Mouse (Mus musculus): ENCODE data around the gene Lgsn.

The Lgsn gene

DNA sequence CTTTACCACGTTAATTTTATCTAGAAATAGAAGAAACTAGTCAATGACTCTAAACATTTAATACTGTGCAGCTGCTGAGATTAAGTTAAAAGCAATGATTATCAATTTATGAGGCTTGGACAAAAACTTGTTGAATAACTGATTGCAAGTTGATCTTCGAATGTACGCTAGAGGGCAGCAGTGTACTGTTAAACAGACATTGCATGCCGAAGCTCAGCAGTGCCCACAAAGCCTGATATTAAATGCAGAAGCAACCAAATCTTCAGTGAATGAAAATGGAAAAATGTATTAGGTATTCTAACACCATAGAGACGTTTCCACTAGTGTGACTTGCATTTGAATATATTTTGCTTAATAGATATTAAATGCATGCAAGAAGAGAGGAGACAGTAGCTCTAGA lies 33.9 kb downstream of the Lgsn start:
- in situ Hi-C loops (cut with MboI; ENCODE audit: low sequenced_read_pairs): no loop called here

DNA sequence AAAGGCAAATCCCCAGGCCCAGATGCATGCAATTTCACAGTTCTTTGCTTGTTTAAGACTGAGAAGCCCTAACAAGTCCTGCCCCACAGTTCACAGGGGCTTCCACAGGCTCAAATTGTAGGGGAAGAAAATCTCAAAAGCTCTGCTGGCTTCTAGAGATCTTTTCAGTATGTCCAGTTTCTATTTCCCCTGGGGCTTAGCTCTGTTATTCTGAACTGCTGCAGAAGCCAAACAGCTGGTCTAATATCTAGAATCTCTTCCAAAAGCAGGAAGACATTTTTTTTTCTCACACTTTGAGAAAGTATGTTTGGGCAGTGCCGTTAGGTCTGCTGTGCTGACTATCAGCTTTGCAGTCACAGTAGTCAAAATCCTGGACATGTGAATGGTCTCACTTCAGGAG lies 38.6 kb downstream of the Lgsn start:
- in situ Hi-C loops (cut with MboI; ENCODE audit: low sequenced_read_pairs): no loop called here

DNA sequence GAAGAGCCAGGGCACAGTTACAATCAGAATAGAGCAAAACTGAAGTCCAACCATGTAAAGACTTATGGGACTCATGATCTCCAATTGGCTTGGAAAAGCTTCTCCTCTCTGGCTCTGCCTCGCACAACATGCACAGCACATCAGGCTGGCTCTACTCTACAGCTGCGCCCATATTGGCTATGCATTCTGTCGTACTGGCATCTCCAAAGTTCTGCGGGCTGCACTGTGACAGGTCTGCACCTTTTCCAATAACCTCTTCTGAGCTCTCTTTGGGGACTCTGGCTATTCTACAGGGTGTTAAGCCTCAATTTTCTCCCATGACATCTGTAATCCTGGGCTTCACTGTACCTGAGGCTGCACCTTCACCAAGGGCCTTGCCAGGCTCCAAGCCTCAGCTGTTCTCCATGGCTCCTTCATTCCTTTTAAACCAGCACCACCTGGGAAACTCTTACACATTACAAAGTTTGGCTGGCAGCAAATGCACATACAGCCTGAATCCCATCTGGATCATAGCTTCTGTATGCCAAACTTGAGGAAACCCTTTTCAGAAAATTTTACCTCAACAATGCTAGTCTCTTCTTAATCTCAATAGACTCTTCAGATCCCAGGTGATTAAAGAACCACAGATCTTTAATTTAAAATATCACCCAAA lies 44.5 kb downstream of the Lgsn start:
- in situ Hi-C loops (cut with MboI; ENCODE audit: low sequenced_read_pairs): no loop called here

DNA sequence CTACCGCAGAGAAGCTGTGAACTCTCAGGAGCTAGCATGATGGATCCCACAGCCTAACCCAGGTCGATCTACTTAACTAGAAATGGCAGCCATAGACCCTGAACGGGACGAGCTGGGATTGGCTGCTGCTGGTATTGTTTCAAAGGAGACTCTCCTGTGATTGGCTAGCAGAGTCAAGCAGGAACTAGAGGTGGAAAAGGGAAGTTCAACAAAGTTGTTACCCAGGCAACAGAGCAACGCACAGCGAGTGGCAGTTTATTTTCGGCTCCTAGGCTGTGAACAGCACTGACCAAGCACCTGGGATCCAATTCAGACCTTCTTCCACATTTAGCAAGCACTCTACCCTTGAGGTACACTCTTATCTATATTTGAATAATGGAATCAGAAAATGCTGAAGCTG lies 46.4 kb downstream of the Lgsn start, which contains the start of the genes 4931428L18Rik and Pih1d3:
TSS of gene 4931428L18Rik (minus strand) at position 121 of the 400 bp plus-strand sequence.
TSS of gene Pih1d3 (plus strand) at position 275 of the 400 bp plus-strand sequence.
- in situ Hi-C loops (cut with MboI; ENCODE audit: low sequenced_read_pairs): no loop called here

DNA sequence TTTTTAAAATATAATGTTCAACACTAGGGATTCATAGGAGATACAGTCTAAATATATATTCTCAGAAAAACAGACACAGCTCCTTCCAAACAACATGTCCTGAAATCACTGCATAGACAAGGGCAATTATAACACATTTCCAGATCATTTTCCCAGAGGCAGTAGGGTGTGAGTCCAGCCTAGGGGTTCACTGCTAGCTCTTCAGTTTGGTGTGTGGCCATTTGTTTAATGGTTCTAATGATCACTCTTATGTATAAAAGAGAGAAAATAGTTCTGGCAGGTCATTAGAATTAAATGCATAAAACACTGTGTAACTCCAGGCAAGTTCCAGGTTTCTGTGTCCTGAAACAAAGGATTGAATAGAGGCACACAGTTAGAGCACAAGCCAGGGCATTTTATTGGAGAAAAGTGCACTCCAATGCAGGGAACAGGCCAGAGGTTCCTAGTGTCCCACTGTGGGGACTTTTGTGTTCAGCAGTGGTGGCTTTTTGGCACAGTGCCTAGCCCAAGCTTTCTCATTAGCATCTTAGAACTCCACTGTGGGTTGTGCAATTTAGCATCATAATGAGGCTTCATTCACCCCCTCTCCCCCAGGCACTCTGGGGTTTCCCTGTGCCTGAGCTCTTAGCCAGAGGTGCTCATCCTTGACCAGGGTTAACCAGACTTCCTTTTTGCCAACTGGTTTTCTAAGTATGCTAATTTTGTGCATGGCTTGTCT lies 57.3 kb downstream of the Lgsn start:
- in situ Hi-C loops (cut with MboI; ENCODE audit: low sequenced_read_pairs): no loop called here
